Mouse (Mus musculus) liver (tissue): ENCODE measurements around the gene Bahcc1.

Experiments
- DNase-seq: peaks from one replicate; pipeline ENCODE4 v3.0.0-alpha.2; 2020; ENCODE audit warnings: mixed read lengths

Bahcc1 gene

DNA sequence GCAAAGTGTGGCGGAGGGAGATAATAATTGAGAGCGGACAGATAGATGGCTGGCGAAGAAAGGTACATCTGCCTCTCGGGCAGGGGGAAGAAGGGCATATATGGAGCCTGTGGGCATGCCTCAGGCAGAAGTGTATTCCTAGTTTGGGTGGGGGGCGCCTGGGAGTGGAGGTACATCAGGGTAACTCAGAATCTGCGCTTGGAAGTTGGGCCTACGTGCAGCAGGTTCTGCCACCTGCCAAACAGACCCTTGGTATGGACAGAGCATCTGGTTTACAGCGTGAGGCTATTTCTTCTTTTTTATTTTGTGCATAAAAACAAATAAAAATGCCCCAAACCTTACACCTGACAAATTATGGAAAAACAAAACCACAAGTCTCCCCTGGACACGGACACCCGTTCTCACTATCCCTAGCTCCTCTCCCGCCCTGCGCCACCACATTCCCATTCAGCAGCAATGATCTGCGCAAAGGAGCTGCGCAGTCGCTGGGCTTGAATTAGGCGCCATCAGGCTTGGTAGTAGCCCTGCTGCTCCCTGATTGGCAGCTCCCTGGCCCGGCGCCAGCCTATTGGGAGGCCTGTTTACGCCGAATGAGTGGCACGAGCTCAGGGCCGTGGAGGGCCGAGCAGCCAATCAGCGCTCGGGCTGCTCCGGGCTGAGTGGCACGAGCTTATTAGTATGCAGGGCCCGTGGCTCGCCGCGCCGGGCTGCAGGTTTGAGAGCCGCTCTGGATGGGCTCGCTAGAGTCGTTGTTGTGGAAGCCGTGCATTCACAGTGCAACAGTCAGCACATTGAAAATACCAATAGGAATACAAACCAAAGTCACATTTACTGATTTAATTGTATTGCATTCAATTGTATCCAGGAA, at the start of gene Bahcc1:
TSS of gene Bahcc1 (plus strand) at position 718 of the 868 bp plus-strand sequence.
- peak; percentile 99 for DNase-seq

DNA sequence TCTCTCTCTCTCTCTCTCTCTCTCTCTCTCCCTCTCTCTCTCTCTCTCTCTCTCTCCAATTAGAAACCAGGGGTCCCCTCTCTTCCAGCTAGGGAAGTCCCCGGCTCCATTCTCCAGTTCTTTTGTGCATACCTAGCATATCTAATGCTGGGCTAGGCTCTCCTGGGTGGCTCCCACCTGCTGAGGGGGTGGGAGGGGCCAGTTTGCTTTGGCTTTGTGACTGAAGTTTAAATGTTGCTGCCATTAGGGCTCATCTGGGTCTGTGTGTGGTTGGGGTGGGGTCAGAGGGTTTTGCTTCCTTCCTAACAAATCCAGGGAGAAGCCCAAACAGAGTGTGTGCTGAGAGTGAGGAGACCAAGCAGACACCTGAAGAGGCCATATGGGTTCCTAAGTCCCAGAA, 49.6 kb upstream of the Bahcc1 start:
- no peak for DNase-seq

GRCm38 (mm10) chr11:120183708-120184107, 49.0 kb upstream of the Bahcc1 start:
- no peak for DNase-seq

DNA sequence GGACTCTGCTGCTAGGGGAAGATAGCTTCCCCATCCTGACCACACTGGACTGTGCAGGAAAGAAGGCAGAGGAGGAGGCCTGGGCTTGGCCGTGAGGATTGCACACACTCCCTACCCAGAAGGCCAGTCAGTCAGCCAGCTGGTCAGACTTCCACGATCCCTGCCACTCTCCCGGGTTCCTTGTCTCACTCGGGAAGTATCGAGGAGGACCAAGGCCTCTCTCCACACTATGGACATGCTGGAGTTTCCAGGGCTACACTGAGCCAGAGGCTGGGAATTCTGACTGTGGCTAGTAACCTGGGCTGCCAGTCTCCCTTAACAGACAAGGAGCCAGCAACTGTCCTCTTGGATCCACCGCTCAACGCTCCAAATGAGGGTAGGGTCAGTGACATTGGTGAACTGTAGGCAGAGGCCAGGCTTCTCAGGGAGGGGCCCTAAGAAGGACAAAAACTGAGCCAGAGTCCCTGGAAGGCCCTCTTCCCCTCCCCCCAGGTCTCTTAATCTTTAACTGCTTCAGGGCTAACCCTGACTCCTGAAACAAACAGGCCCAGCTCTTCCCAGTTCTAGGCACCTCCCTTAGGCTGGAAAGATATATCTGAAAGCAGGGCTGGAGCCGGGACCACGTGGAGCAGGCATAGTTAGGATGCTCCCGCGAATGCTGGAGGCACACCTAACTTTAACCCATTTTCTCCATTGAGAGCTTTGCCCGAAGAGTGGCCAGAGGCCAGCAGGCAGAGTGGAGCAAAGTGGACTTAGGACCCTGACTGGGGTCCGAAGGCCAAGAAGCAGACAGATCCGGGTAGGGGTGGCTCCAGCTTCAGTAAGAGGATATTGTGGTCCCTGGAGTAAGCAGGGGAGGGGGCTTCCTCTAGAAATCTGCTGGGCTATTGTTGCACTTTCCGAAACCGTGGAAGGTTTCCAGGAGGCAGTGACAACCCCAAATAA, 48.1 kb upstream of the Bahcc1 start:
- DNase-seq: peak; percentile 53

DNA sequence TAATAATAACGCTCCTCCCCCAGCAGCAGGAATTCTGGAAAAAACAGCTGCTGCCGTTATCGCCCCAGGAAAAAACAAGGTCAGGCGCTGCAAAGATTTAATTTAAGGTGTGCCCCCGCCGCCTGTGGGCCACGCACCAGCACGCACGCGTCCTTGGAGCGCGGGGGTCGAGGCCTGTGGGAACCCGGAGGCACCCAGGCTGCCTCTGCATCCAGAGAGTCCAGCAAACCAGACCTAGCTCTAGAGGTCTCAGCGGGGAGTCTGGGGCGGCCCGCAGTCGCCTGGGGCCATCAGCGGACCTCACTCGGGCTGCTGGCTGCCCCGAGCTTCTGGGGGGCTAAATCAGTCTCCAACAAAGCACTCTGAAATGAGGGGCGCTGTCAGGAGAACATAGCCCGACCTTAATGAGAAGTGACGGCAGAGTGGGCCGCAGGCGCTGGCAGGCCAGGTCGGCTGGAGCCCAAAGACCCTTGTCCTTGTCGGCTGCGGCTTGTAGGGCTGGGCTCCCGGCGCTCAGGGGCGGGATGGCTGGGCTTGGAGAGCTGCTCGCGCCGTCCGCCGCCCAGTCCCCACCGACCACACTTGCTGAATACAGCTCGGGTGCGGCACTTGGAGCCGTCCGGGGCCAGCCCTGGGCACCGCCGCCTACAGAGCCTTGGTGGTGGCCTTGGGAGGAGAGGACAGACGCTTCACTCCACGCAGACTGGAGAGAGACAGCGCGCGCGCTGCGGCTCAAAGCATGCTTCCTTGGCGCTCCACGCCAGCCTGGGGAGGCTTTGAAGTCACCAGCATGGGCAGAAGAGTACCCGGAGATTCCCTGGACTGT, 47.2 kb upstream of the Bahcc1 start:
- DNase-seq: peak; percentile 25

- no peak for DNase-seq
Measured at GRCm38 (mm10) chr11:120186145-120186740, 46.5 kb upstream of the Bahcc1 start.

GRCm38 (mm10) chr11:120186821-120187235, 45.9 kb upstream of the Bahcc1 start:
- DNase-seq: no peak

- no peak for DNase-seq
Measured at GRCm38 (mm10) chr11:120187236-120188101, 45.3 kb upstream of the Bahcc1 start.

GRCm38 (mm10) chr11:120188102-120188480, 44.7 kb upstream of the Bahcc1 start:
- no peak for DNase-seq

- DNase-seq: no peak
Measured at GRCm38 (mm10) chr11:120188481-120189441, 44.0 kb upstream of the Bahcc1 start.

DNA sequence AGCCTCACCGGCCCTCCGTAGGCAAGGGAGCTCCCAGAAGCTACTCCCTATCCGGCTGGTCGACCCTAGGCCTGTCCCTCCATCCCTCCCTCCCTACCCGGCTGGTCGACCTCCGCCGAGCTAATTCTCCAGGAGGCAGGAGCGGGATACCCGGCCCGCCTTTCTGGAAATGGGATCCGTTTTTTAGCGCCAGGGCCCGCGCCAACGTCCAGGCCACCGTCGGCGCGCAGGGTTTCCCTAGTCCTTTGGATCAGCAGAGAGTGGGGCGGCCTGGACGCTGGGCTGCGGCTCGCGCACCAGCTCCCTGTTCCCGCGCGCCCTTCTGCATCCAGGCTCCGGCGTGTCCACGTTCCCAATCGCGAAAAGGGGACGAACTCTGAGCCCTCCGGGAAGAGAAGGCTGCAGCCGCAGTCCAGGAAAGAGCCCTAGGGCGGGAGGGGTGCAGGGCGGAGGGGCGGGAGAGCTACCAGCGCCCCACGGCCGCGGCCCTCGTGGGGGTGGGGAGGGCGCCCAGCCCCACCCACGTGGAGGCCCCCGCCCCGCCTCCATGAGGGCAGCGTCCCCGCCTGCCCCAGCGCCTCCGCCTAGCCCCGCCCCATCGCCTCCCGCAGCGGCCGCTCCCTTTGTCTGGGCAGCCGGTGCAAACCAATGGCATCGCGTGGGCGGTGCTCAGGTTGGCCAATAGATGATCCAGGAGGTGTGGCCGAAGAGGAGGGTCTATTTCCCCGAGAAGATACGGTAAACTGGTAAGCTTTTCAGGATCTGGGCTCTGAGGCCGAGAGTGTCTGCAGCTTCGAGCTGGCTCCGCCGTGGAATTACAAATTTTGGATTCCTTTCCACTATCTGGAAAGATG, 43.1 kb upstream of the Bahcc1 start:
- peak; percentile 96 for DNase-seq

GRCm38 (mm10) chr11:120190526-120191412, 42.0 kb upstream of the Bahcc1 start:
- DNase-seq: no peak

GRCm38 (mm10) chr11:120198831-120199230, 33.9 kb upstream of the Bahcc1 start:
- no peak for DNase-seq

DNA sequence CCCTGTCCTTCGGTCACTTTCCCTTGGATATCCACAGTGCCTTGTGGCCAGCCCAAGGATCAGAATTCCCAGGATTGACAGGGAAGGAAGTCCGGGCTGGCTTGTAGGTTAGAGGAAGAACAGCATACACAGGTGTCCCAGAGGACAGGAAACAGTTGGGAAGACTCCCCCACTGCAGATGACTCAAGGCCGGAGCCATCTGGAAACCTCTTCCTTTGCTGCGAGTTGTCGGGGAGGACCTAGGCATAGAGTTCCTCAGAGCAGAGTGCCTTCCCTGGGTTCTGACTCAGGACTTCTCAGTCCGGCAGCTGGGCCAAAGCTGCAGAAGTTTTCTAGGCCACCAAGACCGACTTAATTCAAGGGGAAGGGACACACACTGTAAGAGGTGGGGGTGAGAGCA, 33.0 kb upstream of the Bahcc1 start:
- DNase-seq: no peak

DNA sequence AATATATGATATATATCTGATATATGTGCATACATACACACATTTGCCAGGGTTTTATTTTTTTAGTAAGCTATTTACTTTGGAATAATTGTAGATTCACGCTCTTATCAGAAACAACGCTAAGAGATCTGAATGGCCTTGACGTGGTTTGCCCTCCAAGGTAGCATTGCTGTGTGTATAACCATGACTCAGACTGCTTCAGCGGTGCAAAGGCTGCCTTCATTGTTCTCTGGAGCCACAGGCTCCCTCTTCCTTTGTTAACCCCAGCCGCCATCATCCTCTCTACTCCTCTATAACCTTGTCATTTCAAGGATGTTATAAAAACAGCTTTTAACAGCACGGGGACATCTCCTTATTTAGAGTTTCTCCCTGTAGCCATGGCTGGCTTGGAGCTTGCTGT, 32.1 kb upstream of the Bahcc1 start:
- no peak for DNase-seq

DNA sequence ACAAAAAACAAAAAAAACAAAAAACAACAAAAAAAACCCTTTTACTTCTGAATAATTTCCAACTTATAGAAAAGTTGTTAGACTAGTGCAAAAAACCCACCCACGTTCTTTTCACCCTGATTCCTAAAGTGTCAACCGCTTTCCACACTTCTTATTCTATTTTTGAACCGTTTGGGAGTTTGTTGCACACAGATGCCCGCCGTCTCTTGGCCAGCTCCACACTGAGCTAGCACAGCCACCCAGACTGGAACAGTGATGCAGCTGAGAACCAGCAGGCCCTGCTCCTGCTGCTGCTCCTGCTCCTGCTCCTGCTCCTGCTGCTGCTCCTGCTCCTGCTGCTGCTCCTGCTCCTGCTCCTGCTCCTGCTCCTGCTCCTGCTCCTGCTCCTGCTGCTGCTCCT, 28.5 kb upstream of the Bahcc1 start:
- no peak for DNase-seq

DNA sequence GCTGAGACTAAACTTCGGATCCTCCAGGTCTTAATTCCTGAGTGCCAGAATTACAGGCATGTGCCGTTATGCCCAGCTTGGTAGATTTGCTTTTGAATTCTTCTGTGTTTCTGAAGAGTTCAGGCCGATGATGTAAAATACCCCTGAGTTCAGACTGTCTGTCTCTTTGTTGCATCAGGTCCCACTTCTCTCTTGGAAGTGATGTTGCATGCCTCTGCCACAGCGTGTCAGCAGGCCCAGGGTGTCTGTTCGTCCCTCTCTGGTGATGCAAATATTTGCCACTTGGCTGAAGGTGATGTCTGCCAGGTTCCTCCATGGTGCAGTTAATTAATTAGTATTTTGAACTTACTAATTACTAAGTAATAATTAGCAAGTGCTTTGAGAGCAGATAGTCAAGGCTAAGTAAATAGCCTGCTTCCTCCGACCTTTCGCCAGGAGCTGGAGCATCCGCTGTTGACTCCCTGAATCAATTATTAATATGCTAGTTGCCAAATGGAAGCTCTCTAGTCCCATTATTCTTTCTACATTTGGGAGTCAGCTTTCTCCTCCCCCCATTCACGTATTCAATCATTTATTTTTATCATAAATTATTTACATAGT, 26.6 kb upstream of the Bahcc1 start:
- DNase-seq: no peak

GRCm38 (mm10) chr11:120206669-120207090, 26.1 kb upstream of the Bahcc1 start:
- no peak for DNase-seq
